Mouse (Mus musculus) left cerebral cortex, adult 2 months (tissue): ENCODE data around the gene Tcaf3. TPM values are rescaled to one million over a fixed set of nuclear protein-coding genes. Genes with fewer than 3 reads are reported as not detected.

ENCODE experiments used
- DNase-seq, 2 experiments: peaks; one replicate each; pipeline ENCODE4 v3.0.0; 2021 to 2022; ENCODE audit warnings: low spot score in 2 of 2, mixed read lengths in 1 of 2; ENCODE audit errors: extremely low spot score in 1 of 2
- H3K27ac ChIP-seq: fragments of 200-600 bp; 2 replicates; pipeline ENCODE4 v1.8.1; 2022
- H3K4me3 ChIP-seq: fragments of 200-600 bp; 2 replicates; pipeline ENCODE4 v1.8.1; 2022
- CTCF ChIP-seq: fragments of 200-600 bp; IDR thresholded peaks from 2 replicates; pipeline ENCODE4 v1.8.1; 2022; ENCODE audit warnings: antibody characterized with exemption, mild to moderate bottlenecking, moderate library complexity
- intact Hi-C: fragments of 180-260 bp; cut with DNase I; formaldehyde crosslinking; loops from one replicate; pipeline ENCODE4 v1.15.1; 2025
- long read RNA-seq, 2 experiments: library from polyadenylated mRNA; stranded (forward); transcript quantifications; one replicate each; pipeline ENCODE4 v2.0.0; 2021; ENCODE audit warnings: borderline mapping rate in 2 of 2
- total RNA-seq, 2 experiments: library from RNA; stranded (reverse); gene quantifications; 2 replicates each; pipeline ENCODE4 v1.2.3; 2021

Gene Tcaf3
- not detected for total RNA-seq
- long read RNA-seq, experiment 1: 0 reads
- long read RNA-seq, experiment 2: 0 reads

GRCm38 (mm10) chr6:42597592-42597991 lies at the start of gene Tcaf3:
Gene Tcaf3 (minus strand): TSS chr6:42597692.
- Histone ChIP-seq H3K27ac (no peak within 1 kb of the TSS), H3K4me3 (no peak within 1 kb of the TSS)
- intact Hi-C loops: no loop called here
- no peak for DNase-seq
- no peak for TF ChIP-seq CTCF

GRCm38 (mm10) chr6:42644912-42645549 lies 47.5 kb upstream of the Tcaf3 start, which contains the start of gene Tcaf2:
Gene Tcaf2 (minus strand): TSS chr6:42645254.
- H3K4me3 ChIP-seq: peak within 1 kb of the TSS; percentile 38
- TF ChIP-seq CTCF: peak; percentile 80
- intact Hi-C loops: no loop called here
- H3K27ac ChIP-seq: no peak within 1 kb of the TSS
- DNase-seq: peak; percentile 36 to 64

DNA sequence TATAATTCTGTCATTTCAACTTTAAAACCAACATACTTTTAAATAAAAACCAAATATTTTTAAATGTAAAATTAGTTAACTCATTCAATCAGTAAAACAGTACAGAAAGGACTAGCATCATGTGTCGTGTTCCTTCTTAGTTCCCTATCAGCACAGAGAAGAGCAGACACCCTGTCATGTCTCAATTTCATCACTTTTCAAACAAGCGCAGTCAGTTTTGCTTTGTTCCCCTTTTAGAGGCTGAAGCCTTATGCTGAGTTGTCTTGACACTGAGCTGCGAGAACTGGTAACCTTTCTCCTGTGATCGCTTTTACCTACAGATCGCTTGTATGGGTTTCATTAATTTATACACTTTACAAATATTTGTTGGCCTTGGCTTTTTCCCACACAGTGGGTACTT lies 36.9 kb upstream of the Tcaf3 start:
- no peak for DNase-seq
- intact Hi-C loops: no loop called here
- no peak for TF ChIP-seq CTCF
- Histone ChIP-seq H3K4me3 (no peak overlapping the region), H3K27ac (no peak overlapping the region)

DNA sequence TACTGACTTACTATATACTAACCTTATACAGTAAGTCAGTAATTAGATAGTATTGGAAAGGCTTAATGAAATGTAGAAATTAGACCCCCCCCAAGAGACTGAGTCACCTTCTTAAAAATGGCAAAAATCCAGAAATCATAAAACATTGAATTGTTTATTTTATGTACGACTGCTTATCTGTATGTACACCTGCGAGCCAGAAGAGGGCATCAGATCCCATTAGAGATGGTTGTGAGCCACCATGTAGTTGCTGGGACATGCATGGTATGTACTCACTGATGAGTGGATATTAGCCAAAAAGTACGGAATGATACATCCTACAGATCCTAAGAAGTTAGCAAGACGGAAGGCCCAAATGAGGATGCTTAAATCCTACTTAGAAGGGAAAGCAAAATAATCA lies 33.9 kb upstream of the Tcaf3 start:
- no peak for DNase-seq
- H3K4me3 ChIP-seq: no peak overlapping the region
- peak; percentile 30 for TF ChIP-seq CTCF
- H3K27ac ChIP-seq: no peak overlapping the region
- intact Hi-C loops: no loop called here

GRCm38 (mm10) chr6:42616904-42617303 lies 19.4 kb upstream of the Tcaf3 start:
- TF ChIP-seq CTCF: no peak
- no peak overlapping the region for H3K27ac ChIP-seq
- DNase-seq: no peak
- H3K4me3 ChIP-seq: no peak overlapping the region
- intact Hi-C loops: no loop called here

- peak; percentile 71 for TF ChIP-seq CTCF
- no peak overlapping the region for H3K4me3 ChIP-seq
- intact Hi-C loops: loop anchor here (5.0 kb wide), 1 partner anchor 250 kb away; no protein-coding TSS in a partner anchor
- H3K27ac ChIP-seq: no peak overlapping the region
- DNase-seq: no peak
Measured at GRCm38 (mm10) chr6:42612218-42612617, 14.7 kb upstream of the Tcaf3 start.

DNA sequence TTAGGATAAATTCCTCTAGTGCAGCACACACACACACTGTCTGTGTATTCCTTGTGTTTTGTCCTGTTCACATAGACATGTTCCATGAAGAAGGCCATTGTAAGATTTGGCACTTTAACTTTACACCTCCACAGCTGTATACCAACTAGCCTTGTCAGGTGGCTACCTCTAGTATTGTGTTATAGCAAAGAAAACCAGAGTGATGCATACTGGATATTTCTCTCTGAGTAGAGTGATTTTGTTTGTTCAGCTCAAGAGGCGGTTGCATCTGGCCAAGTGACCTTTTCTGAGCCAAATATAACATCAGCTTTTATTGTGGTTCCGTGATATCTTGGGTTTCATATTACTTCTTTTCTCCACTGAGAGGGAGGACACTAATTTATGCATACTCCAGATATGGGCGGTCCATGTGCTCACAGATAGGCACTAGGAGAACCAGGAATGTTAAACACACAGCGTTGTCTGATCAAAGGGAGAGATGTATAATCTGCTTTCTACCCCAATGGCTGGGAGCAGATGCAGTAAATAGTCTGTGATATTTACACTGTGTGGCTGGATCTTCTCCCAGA lies 13.5 kb upstream of the Tcaf3 start:
- intact Hi-C loops: loop anchor here (5.0 kb wide), 1 partner anchor 251 kb away; no protein-coding TSS in a partner anchor
- TF ChIP-seq CTCF: no peak
- no peak overlapping the region for H3K4me3 ChIP-seq
- DNase-seq: no peak
- no peak overlapping the region for H3K27ac ChIP-seq

DNA sequence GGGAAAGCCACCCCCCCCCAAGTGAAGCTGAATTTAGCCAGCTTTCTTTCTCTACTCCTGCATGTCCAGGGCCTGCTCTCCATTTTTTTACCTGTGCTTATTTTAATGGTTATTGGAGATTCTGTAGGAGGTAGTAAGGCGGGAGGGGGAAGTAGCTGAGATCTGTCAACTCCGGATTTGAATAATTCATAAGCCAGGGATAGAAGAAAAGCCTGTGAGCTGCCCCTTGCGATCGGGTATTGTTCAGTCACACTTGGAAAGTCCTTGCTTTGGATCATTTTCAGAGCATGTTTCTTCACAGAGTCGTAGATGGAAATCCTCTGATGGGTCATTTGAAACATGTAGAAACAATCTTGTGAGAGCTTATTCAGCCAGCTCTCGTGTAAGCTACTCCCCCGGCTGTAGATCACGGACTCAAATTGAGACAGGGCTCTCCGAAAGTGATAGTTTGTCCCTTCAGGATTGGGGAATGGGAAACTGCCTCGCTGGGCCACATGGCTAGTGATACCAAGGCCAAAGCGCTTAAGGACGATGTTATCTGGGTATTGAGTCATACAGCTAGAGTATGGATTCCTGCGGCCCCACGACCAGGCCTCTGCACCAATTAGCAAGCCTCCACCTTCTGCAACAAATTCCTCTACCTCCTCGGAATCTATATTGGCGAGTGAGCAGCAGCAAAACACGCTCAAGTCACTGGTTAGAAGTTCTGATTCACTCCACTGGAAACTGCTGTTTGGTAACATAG lies 4.2 kb downstream of the Tcaf3 start:
- TF ChIP-seq CTCF: no peak
- intact Hi-C loops: no loop called here
- H3K4me3 ChIP-seq: no peak overlapping the region
- no peak overlapping the region for H3K27ac ChIP-seq
- DNase-seq: no peak

DNA sequence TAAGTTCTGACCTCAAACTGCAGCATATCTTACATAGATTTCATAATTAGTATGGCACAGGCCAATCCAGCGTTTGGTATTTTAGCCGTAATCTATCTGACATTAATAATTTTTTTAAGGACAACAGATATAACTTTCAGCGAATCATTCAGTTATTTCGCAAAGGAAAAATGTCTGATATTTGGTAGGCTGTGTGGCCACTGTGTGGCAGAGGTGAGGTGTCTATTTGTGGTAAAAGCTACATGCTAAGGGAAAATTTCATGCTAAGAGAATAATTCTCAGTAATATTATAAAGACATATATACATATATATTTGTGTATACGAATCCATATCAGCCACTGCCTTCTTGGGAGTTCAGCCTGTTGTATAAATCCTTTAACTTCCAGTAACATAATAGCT lies 10.9 kb downstream of the Tcaf3 start:
- no peak overlapping the region for H3K4me3 ChIP-seq
- intact Hi-C loops: loop anchor here (10.0 kb wide), 2 partner anchors 262 to 982 kb away; partner anchors contain the start of genes Ephb6 and Fam131b

GRCm38 (mm10) chr6:42583488-42583872 lies 14.0 kb downstream of the Tcaf3 start:
- peak; percentile 60 to 74 for DNase-seq
- Histone ChIP-seq H3K27ac (no peak overlapping the region), H3K4me3 (no peak overlapping the region)
- intact Hi-C loops: loop anchor here (1.0 to 10.0 kb wide), 5 partner anchors 211 to 979 kb away; partner anchors contain the start of genes Epha1, Ephb6 and Fam131b
- peak; percentile 91 for TF ChIP-seq CTCF

More for the DNA sequence above, 10.9 kb downstream of the Tcaf3 start:
- no peak for DNase-seq
- H3K27ac ChIP-seq: no peak overlapping the region
- no peak; the same call in 1 of the 2 replicates for TF ChIP-seq CTCF

GRCm38 (mm10) chr6:42582741-42583487 lies 14.6 kb downstream of the Tcaf3 start:
- intact Hi-C loops: loop anchor here (1.0 to 10.0 kb wide), 5 partner anchors 211 to 978 kb away; partner anchors contain the start of genes Epha1, Ephb6 and Fam131b
- TF ChIP-seq CTCF: no peak
- H3K27ac ChIP-seq: no peak overlapping the region
- no peak overlapping the region for H3K4me3 ChIP-seq
- DNase-seq: no peak

- Histone ChIP-seq H3K4me3 (no peak overlapping the region), H3K27ac (no peak overlapping the region)
- intact Hi-C loops: no loop called here
- DNase-seq: no peak
- peak; percentile 3; the same call in 1 of the 2 replicates for TF ChIP-seq CTCF
Measured at GRCm38 (mm10) chr6:42578678-42579077, 18.8 kb downstream of the Tcaf3 start.
